Mouse (Mus musculus) urinary bladder, postnatal 4 days (tissue): ENCODE results near the gene Nxf1.

Experiments
- DNase-seq, 2 experiments: peaks; one replicate each; pipeline ENCODE4 v3.0.0; 2021 to 2022; ENCODE audit warnings: low spot score in 2 of 2

The Nxf1 gene

GRCm38 (mm10) chr19:8818801-8819595 lies 62.1 kb downstream of the Nxf1 start, which contains the start of gene Ttc9c:
Ttc9c (minus strand) TSS chr19:8819333.
- peak; percentile 95 to 96 for DNase-seq

- DNase-seq, result peak; percentile 98
Observed at GRCm38 (mm10) chr19:8819596-8820423, 62.9 kb downstream of the Nxf1 start, which contains the start of gene Hnrnpul2. Hnrnpul2 (plus strand) TSS chr19:8820010.
